Mouse (Mus musculus): ENCODE results near the gene Nr3c2.

Nr3c2 gene

DNA sequence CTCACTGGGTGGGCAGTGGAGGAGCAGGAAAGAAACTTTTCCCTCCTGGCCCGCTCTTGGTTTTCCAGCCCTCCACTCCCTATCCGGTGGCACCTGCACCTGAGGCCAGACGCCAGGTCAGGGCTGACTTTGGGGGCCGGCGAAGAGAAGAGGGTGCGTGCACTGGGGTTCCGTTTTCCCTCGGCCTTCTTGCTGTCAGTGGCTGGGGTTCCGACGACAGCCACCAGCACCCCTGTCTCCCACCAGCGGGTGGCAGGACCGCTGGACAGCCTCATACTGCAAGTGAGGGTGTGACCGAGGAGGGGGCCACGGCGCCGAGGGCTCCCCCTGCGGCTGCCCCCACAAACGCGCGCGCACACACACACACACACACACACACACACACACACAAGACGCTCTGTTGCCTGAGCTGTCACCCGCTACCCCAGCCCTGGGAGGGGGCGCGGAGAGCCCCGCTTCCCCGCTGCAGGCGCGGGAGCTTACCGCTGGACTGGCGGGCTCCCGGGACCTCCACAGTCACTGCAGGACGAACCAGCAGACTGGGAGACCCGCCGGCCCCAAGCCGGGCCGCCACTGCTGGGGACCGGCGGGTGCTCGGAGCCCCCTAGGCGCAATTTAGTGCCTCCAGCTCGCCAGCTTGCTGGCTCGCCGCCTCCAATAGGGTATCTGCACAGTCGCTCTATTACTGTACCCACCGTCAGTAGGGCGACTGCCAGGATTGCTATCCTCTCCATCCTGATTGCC, at the start of gene Nr3c2:
Gene Nr3c2, plus strand, starts transcription at position 32 of the 744 bp plus-strand sequence.
- no peak for DNase-seq (ENCODE audit: low spot score)

DNA sequence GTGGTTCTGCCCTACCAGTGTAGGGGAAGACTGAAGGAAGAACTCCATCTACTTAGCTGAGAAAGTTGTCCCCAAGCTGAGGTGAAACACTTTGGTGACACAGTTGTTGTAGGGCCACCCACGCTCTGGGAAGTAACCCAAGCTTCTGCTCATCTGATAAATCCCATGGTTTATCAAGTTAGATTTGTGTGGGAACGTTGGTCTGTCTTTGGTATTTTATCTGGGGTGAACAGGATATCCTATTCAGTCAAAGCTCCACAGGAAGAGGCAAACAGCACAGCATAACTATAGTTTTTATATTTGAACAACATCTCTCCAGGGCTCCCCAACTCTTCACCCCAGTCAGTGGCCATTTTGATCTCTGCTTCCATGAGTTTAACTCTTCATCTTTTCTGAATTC, 40.7 kb upstream of the Nr3c2 start:
- no peak for DNase-seq (ENCODE audit: low spot score)

DNA sequence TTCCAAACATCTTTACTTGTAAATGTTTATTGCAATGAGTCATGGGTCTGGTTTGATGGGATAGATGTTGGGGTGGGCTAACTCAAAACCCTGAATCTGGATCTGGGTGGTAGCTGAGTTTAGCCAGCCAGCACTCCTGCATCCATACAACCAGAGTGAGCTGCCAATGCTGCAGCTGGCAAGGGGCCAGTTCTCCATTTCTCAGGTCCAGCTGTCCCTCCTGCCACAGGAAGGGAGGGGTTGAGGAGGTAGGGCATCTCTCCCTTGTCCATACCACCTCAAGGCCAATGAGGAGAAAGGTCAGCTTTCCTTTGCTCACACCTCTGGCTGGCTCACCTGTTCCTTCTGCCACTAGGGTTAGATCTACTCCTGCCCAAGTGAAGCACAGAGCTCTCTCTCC, 39.5 kb upstream of the Nr3c2 start:
- DNase-seq (ENCODE audit: low spot score): no peak

DNA sequence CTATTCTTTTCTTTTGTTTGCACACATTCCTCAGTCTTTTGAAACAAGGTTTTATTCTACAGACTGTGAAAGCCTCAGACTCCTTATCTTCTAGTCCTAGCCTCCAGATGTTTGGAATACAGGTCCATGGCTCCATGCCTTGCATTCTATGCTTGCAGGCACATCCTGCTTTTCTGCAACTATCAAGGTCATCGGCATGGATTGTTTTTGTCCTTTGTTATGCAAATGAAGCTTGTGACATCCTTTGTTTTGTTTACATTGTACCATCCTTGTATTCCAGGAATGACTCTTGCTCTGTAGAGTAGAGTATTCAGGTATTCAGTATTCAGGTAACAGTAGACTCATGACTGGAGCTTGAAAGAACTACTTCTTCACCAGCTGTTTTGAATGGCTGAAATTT, 36.2 kb upstream of the Nr3c2 start:
- no peak for DNase-seq (ENCODE audit: low spot score)

DNA sequence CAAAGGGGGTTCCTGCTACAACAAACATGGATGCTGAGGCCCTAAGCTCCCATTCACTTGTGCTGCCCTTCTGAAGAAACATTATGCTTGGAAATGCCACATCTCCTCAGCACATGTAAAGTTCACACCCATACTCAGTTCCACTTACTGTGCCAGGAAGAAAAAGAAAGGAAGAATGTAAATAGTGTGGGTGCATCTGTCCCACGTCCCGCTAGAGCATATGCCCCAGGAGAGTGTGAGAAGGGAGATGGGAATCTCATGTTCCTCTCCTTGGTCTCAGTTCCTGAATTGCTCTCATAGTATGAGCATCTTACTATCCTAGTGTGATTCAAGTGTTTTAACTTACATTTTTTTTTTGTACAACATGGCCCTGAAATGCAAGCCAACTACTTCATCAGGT, 22.4 kb upstream of the Nr3c2 start:
- no peak for DNase-seq (ENCODE audit: low spot score)

DNA sequence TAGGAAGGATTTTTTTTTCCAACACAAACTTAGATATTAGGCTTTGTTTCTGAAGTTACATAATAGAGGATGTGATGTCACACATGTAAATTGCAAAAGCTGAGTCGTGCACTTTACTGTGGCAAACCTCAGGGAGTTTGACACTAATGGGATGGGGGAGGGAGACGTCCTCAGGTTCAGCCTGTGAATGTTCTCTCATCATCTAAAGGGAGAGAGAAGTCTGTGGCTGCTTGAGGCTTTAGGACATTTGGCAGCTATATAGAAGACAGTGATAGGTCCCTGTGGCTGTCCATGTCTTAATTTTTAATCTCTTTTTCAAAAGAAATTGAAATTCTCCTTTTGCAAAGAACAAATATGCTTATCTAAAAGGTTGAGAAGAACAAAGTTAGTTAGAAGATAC, 2.2 kb upstream of the Nr3c2 start:
- DNase-seq (ENCODE audit: low spot score): no peak

DNA sequence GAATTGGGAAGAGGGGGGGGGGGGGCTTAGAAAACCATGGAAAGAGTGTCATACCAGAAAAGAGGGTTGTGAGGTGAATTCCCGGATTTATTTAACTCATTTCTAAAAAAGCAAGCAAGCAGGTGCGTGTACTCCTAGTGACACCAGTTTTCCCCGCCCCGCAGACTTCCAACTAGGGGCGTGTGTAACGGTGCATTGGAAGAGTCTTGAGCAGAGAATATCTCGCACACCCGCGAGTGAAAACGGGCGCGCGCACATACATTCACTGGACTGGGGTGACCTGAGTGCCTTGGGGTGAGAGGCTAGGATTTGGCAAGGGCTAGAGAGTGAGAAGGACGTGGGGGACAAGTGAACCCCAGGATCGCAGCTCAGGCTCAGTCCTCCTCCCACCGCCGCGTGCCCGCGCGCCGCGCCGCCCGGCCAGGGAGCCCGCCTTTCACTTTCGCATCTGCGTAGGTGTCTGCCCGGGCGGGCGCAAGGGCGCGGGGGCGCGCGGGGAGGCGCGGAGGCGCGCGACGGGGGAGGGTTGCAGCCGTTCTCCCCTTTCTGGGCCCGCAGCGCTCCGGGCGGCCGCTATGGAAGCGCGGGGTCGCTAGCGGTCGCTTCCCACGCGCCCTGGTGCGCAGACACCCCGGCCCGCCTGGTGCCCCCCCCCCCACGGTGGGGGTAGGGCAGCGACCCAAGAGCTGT, 376 bp upstream of the Nr3c2 start:
- peak; percentile 44 for DNase-seq (ENCODE audit: low spot score)

DNA sequence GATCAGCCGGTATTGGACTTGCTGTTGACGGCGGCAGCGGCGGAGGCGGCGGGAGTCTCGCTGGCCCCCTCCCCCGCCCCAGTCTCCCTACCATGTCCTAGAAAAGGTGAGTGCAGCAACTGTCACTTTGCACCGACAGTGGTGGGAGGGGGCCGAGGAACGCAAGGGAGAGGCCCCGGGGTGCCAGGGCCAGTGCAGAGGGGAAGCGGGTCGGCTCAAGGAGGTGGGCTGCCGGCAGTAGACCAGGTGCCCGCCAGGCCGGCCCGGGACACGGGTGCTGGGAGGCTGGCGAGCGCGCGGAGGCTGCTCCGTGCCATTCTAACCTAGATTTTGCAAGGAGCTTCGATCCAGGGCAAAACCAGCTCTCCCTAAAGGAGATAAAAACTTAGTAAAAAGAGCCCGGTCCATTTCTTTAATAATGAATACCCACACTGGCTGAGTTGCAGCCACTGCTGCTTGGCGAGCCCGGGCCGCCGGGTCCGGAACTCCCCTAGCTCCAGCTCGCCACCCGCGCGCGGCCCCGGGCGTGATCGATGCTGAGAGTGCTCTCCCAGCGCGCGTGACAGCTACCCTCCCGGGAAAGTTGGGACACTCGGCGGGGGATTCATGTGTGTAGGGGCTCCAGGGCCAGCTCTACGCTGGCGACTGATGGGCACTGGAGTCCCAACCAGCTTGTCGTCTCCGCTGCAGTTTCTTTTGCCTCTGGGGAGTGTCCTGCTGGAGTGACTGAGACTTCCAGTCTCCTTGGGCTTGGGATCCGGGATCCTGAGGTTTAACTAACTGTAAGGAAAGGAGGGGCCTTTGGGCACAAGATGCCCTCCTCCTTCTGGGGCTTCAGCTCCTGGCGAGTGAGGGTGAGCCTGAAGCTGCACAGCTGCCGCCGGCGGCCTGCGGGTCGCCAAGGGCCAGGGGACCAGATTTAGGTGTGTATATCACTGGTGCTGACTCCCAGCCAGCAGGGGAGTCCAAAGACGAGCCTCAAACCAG, 1.2 kb downstream of the Nr3c2 start:
- DNase-seq (ENCODE audit: low spot score): peak; percentile 21

DNA sequence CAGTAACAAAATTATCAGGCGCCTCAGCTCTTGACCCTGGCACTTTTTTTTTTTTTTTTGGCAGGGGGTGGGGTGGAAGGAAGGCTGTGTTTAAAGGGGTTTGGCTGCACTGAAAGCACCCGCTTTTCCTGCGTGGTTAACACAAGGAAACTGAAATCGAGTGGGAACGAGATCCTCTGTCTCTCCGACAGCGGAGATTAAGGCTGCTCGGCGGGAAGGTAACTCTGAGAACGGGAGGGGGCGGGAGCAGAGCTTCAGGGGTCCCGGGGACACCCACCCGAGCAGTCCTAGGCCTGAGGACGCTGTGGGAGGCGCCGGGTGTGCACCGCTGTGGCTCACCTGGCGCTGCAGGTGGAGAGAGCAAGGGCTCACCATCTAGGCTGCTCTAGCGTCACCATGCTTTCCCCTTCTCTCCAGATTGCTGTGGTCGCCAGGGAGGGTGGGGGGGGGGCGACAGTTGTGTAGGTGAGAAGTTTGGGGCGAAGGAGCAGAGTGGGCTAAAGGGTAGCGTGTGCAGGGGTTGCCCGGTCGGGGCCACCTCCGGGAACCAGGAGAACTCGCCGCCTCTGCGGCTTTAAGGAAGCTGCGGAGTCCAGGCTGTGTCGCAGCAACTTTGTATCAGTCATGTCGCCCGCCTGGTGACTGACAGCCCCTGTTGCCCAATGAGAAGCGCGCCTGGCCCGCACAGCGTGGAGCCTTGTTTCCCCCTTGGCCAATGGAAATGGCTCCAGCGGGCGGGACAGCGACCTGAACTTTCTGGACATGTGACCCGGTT, 2.4 kb downstream of the Nr3c2 start:
- DNase-seq (ENCODE audit: low spot score): peak; percentile 92

DNA sequence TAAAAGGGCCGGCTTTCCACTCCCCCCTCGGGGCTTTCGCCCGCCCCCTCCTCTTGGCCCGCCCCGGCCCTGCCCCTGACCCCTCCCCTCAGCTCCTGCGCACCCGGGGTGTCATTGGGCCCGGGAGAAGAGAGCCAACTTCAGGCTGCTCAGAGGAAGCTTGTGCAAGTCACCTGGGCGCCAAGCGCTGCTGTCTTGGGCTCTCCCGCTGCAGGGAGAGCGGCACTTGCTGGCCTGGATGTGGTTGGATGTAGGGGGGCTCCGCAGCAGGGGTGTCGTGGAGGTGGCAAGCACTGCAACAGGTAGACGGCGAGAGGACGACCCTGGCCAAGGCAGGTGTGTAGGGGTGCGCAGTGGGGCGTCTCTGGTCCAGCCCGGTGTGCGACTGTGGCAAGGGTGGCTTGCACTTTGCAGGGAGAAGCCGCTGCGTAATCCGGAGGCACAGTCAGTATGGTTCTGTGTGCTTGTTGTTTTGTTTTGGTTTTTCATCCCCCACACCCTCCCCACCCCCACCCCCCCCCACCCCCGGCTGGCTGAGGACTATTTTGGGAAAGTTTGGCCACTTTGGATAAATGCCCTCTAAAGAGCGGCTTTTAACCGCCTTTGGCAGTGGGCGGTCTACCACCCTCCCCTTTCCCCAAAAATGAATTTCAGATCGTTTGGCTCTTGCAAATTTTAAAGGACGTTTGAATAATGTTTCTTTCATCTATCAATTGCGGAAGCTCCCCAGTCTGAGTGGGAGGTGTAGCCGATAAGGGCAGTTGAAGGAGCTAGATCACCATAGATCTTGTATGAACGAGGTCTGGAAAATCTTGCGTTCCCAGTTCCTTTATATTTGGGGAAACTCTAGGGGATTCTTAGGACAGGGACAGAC, 3.2 kb downstream of the Nr3c2 start:
- no peak for DNase-seq (ENCODE audit: low spot score)

DNA sequence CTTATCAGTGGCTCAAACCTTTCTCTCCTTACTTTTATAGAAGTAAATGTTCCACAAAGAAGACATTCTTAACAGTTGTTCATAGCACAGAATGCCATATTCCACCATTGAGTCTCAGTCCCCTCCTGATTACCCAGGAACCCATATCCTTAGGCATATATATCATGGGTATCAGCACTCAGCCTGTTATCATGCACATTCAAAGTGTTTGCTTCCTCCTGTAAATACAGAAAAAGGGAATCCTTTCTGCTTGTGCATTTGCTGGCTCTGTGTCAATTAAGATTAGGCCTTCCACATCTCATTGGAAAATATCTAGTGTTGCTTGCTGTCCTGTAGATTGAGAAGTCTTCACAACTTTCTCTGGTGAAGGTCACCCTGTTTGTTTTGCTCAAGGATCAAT, 12.0 kb downstream of the Nr3c2 start:
- no peak for DNase-seq (ENCODE audit: low spot score)

DNA sequence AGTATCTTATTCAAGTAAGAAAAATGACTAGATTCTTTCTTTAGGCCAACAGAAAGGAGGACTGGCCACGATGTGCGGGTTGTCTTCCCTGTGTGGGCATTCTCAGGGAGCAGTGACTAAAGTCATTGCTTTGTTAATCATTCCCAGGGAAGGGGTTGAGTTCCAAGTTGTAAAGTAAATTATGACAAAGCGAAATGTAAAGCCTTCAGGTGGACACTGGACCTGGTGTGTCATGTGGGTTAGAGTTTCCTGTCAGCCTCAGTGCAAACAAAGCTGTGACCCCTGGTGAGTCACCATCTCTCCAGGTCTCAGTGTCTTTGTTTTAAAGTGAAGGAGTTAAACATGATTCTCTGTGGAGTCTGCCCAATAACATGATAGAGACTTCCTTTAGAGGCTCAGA, 13.4 kb downstream of the Nr3c2 start:
- DNase-seq (ENCODE audit: low spot score): no peak

DNA sequence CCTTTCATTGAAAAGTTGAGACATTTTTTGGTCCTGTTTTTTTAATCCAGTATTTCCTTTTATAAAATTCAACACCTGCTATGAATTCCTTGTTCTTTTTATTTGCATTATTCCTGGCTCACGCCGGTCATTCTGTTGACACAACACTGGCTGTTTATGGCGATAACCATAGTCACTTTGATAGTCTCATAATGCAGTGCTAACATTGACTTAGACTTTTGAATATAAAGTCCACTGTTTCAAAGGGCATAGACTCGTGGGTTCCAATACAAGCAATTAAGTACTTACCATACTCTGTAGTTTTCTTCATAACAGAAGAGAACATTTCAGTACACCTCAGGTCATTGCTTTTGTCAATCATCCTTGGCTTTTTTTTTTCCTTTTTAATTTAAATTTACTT, 14.0 kb downstream of the Nr3c2 start:
- DNase-seq (ENCODE audit: low spot score): no peak

DNA sequence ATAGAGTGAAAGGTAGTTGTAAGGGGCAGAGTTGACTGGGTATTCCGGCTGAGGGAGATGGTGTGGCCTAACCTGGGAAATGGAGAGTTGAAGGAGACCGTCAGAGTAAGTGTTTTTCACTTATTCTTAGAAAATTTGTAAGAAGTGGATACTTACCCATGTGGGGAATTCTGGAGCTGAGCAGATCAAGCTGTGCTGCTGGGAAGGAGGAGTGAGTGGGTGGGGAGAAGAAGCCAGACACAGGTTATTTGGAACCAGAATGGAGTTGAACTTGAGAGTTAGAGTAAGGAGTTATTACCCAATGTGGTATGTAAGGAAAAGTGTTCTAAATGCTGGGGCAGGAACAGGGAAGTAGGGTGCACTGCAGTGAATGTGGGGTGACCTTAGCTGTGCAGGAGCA, 16.0 kb downstream of the Nr3c2 start:
- no peak for DNase-seq (ENCODE audit: low spot score)

DNA sequence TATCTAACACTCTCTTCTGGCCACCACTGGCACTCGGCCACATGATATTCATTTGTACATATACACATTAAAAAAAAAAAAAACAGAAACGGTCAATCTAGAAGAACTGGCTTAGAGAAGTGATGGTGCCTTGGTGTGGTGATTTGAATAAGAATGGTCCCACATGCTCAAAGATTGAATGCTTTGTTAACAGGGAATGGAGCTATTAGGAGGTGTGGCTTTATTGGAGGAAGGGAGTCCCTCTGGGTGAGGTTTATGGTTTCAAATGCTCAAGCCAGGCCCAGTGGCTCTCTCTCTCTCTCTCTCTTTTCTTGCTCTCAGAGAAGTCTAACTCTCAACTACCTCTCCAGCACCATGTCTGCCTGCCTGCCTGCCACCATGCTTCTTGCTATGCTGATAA, 20.3 kb downstream of the Nr3c2 start:
- DNase-seq (ENCODE audit: low spot score): no peak

DNA sequence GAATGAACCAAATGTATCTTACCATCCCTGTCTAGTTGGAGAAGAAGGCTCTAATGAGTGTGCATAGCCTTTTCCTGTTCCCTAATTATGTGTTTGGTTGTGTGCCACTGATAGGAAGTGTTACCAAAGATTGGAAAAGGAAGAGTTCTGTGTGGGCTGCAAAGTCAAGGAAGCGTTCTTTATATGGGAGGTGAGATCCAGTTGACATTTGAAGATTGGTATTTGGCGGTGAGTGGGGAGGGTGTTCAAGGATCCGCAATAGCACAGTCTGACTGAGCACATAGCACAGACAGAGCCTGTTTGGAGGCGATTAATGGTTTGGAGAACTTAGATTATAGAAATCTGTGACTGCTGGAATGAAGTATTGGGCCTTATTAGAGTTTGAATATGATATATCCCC, 24.9 kb downstream of the Nr3c2 start:
- DNase-seq (ENCODE audit: low spot score): no peak

DNA sequence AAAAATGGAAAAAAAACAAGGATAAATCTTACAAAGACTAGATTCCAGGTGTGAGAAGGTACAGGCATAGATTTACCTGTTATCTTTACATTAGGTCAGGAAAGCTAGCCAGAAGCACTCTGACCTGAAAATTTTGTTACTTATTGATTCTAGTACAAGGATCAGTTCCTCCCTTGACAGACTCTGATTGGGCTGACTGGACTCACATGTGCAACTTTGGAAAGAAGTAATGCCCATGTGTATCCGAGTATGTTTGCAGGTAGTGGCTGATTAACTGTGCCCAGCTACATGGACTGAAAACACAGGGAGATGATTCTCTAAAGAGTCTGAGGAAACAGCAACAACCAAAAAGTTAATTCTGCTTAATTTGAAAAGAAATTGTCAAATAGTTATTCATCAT, 29.1 kb downstream of the Nr3c2 start:
- DNase-seq (ENCODE audit: low spot score): no peak

DNA sequence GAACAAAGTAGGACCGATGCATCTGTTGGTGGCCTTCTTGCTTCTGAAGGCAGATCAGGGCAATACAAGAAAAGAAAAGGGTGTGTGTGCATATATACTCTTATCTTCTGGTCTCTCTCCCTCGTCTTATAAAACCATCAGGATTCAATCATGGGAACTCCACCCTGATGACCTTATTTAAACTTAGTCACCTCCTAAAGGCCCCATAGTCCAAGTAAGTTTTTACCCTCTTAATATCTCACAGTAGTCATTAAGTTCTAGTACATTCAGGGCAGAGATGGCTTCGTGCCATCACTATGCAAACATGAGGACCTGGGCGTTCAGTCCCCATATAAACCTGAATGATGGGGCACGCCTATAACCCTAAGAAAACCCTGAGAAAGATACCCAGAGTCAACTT, 29.6 kb downstream of the Nr3c2 start:
- no peak for DNase-seq (ENCODE audit: low spot score)

DNA sequence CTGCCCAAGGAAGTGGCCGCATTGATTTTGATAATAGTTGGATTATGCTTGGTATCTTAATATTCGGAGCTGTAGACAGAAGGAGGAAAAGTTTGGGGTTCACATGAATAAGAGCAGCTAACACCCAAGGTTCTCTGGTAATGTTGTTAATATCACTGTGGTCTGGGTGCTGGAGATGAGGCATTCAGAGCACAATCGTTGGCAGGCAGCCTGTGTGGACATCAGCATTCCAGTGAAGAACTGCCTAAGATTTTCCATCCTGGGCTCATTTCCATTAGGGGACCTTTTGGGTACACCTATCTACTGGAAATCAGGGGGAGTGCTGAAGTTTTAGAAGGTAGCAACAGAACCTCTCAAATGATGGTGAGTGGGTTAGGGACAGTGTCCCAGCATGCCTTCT, 65.8 kb downstream of the Nr3c2 start:
- DNase-seq (ENCODE audit: low spot score): no peak

DNA sequence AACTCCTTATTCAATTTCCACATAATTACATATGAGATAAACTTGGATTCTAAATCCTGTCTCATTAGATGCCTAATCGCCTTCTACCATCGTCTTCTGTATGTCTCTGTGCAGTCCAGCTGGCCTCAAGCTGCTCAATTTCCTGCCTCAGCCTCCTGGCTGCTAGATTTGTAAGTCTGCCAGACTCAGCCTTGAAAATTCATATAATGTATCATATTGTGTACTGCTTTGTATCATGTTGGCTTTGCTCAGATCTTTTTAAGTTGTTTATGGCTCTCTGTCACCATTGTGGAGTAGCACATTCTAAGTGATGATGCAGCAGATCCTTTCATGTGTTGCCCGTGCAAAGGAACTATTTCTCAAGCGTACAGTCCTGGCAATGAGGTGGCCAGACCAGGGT, 71.9 kb downstream of the Nr3c2 start:
- DNase-seq (ENCODE audit: low spot score): no peak

Data from layer of hippocampus, adult 9-10 months (tissue).